Mouse (Mus musculus) heart, postnatal 0 days (tissue): ENCODE data around the gene Klk11. TPM values are rescaled to one million over a fixed set of nuclear protein-coding genes. Genes with fewer than 3 reads are reported as not detected.

Experiments used
- ATAC-seq: fragments of 200-750 bp; cut with Nextera tagmentation; 2 replicates; pipeline ENCODE4 v1.8.0; 2017; ENCODE audit warnings: low read depth, moderate number of reproducible peaks, moderate library complexity; ENCODE audit not compliant: insufficient read depth
- DNase-seq: peaks from one replicate; pipeline ENCODE4 v3.0.0-alpha.2; 2016; ENCODE audit warnings: low spot score
- H3K27ac ChIP-seq: fragments of 300-500 bp; sonication (generic); 2 replicates; pipeline ENCODE4 v1.5.1; 2014; ENCODE audit warnings: low read depth, mild to moderate bottlenecking
- H3K27me3 ChIP-seq: fragments of 300-500 bp; sonication (generic); 2 replicates; pipeline ENCODE4 v1.6.1; 2014; ENCODE audit warnings: low read length, mixed read lengths; ENCODE audit not compliant: control insufficient read depth, insufficient read depth
- H3K36me3 ChIP-seq: fragments of 300-500 bp; sonication (generic); replicated peaks from 2 replicates; pipeline ENCODE4 v1.6.1; 2014; ENCODE audit warnings: low read length, mixed read lengths; ENCODE audit not compliant: control insufficient read depth, insufficient read depth
- H3K4me1 ChIP-seq: fragments of 300-500 bp; sonication (generic); 2 replicates; pipeline ENCODE4 v1.6.1; 2014; ENCODE audit warnings: antibody characterized with exemption; ENCODE audit not compliant: control insufficient read depth, insufficient read depth
- H3K4me2 ChIP-seq: fragments of 300-500 bp; sonication (generic); 2 replicates; pipeline ENCODE4 v1.6.1; 2014; ENCODE audit warnings: low read depth, mild to moderate bottlenecking, low read length, moderate library complexity
- H3K4me3 ChIP-seq: fragments of 300-500 bp; sonication (generic); 2 replicates; pipeline ENCODE4 v1.5.1; 2014; ENCODE audit warnings: low read depth, low read length
- H3K9ac ChIP-seq: fragments of 300-500 bp; sonication (generic); replicated peaks from 2 replicates; pipeline ENCODE4 v1.6.1; 2014; ENCODE audit warnings: low read depth, low read length, mixed read lengths
- H3K9me3 ChIP-seq: fragments of 300-500 bp; sonication (generic); replicated peaks from 2 replicates; pipeline ENCODE4 v1.6.1; 2016; ENCODE audit warnings: low read length; ENCODE audit not compliant: control insufficient read depth
- CTCF ChIP-seq: IDR thresholded peaks from 2 replicates; pipeline ENCODE4 v1.5.1; 2016; ENCODE audit warnings: antibody characterized with exemption, control low read depth, low read depth
- EP300 ChIP-seq: IDR thresholded peaks from 2 replicates; pipeline ENCODE4 v1.6.1; 2016; ENCODE audit warnings: antibody characterized with exemption, low read depth
- WGBS: fragments of 180-500 bp; shearing (Covaris S2); extraction: QIAGEN DNeasy Blood & Tissue Kit; methylation state at CpG from one replicate; pipeline ENCODE4 v1.1.7; 2014; 5-methylcytosine and 5-hydroxymethylcytosine counted together
- polyA plus RNA-seq: library from polyadenylated mRNA; unstranded; fragments of >200 nt; fragmentation: Nextera tagmentation; extraction: Ambion mirVana; gene quantifications from 2 replicates; pipeline ENCODE4 v1.2.1, GENCODE M21; 2015
- total RNA-seq: library from RNA; depleted of rRNA; stranded (reverse); fragments of >200 nt; gene quantifications from 2 replicates; pipeline ENCODE4 v1.2.3, GENCODE M21; 2014; ENCODE audit warnings: low replicate concordance

Klk11 gene
- total and polyA plus RNA-seq, 2 experiments from 2014 or later = not detected

GRCm38 (mm10) chr7:43770701-43771100 lies 3.7 kb upstream of the Klk11 start:
- TF ChIP-seq EP300 (no peak), CTCF (no peak)
- Histone ChIP-seq H3K27ac (no peak overlapping the region), H3K4me2 (no peak overlapping the region), H3K27me3 (no peaks in the 10 kb centered on the region), H3K4me3 (no peak overlapping the region), H3K9ac (no peak overlapping the region), H3K9me3 (no peaks in the 10 kb centered on the region), H3K4me1 (no peaks in the 10 kb centered on the region), H3K36me3 (no peaks in the 10 kb centered on the region)
- no peak for ATAC-seq
- 87% methylated on average over 10 of the region's 10 CpGs for WGBS
- no peak for DNase-seq

GRCm38 (mm10) chr7:43771916-43772315 lies 2.5 kb upstream of the Klk11 start:
- Histone ChIP-seq H3K36me3 (no peaks in the 10 kb centered on the region), H3K4me2 (no peak overlapping the region), H3K9ac (no peak overlapping the region), H3K27me3 (no peaks in the 10 kb centered on the region), H3K9me3 (no peaks in the 10 kb centered on the region), H3K4me1 (no peaks in the 10 kb centered on the region), H3K27ac (no peak overlapping the region), H3K4me3 (no peak overlapping the region)
- WGBS = 87% methylated on average over 6 of the region's 6 CpGs
- no peak for TF ChIP-seq CTCF
- TF ChIP-seq EP300 = no peak
- DNase-seq (no peak), ATAC-seq (no peak)

- WGBS = 68% methylated on average over 3 of the region's 3 CpGs
Observed at GRCm38 (mm10) chr7:43772901-43773300, 1.5 kb upstream of the Klk11 start.

GRCm38 (mm10) chr7:43774802-43775201 lies 398 bp downstream of the Klk11 start:
- DNase-seq = no peak
- WGBS = 60% methylated on average over 6 of the region's 6 CpGs

More at GRCm38 (mm10) chr7:43772901-43773300, 1.5 kb upstream of the Klk11 start:
- DNase-seq (no peak), ATAC-seq (no peak)
- no peaks in the 10 kb centered on the region for H3K9me3 ChIP-seq
- TF ChIP-seq CTCF = no peak
- TF ChIP-seq EP300 = no peak
- H3K9ac ChIP-seq = no peak overlapping the region
- H3K4me3 ChIP-seq = no peak overlapping the region
- H3K27me3 ChIP-seq = no peaks in the 10 kb centered on the region
- no peaks in the 10 kb centered on the region for H3K4me1 ChIP-seq
- no peak overlapping the region for H3K27ac ChIP-seq
- H3K4me2 ChIP-seq = no peak overlapping the region
- no peaks in the 10 kb centered on the region for H3K36me3 ChIP-seq

GRCm38 (mm10) chr7:43775311-43776057 lies 1.1 kb downstream of the Klk11 start:
- Histone ChIP-seq H3K4me2 (no peak overlapping the region), H3K9ac (no peak overlapping the region), H3K36me3 (no peaks in the 10 kb centered on the region), H3K4me1 (no peaks in the 10 kb centered on the region), H3K27ac (no peak overlapping the region), H3K27me3 (no peaks in the 10 kb centered on the region), H3K4me3 (no peak overlapping the region), H3K9me3 (no peaks in the 10 kb centered on the region)
- DNase-seq = no peak
- WGBS = 54% methylated on average over 7 of the region's 7 CpGs
- ATAC-seq = no peak
- no peak for TF ChIP-seq CTCF
- no peak for TF ChIP-seq EP300

More at GRCm38 (mm10) chr7:43774802-43775201, 398 bp downstream of the Klk11 start:
- Histone ChIP-seq H3K27ac (no peak overlapping the region), H3K4me2 (no peak overlapping the region), H3K36me3 (no peaks in the 10 kb centered on the region), H3K4me1 (no peaks in the 10 kb centered on the region), H3K4me3 (no peak overlapping the region), H3K9ac (no peak overlapping the region), H3K9me3 (no peaks in the 10 kb centered on the region), H3K27me3 (no peaks in the 10 kb centered on the region)
- TF ChIP-seq CTCF (no peak), EP300 (no peak)
- no peak for ATAC-seq

- Histone ChIP-seq H3K9ac (no peak overlapping the region), H3K27me3 (0 out of 2 replicates have a peak, but pooled peaks cover 2% of the 10 kb centered on the region), H3K27ac (no peak overlapping the region), H3K4me2 (no peak overlapping the region), H3K9me3 (no peaks in the 10 kb centered on the region), H3K36me3 (no peaks in the 10 kb centered on the region), H3K4me1 (no peaks in the 10 kb centered on the region), H3K4me3 (no peak overlapping the region)
- WGBS = 78% methylated on average over 5 of the region's 5 CpGs
- no peak for ATAC-seq
- DNase-seq = no peak
- TF ChIP-seq CTCF (no peak), EP300 (no peak)
Observed at GRCm38 (mm10) chr7:43776506-43776905, 2.1 kb downstream of the Klk11 start.
